Mouse (Mus musculus): Measurements from ENCODE around the gene Nktr.

Gene Nktr

GRCm38 (mm10) chr9:121762248-121762647 lies 43.3 kb downstream of the Nktr start:
- DNase-seq: no peak

- no peak for DNase-seq
These were observed 43.8 kb downstream of the Nktr start for GRCm38 (mm10) chr9:121762761-121763160.

GRCm38 (mm10) chr9:121763716-121764115 lies 44.7 kb downstream of the Nktr start:
- DNase-seq: no peak

GRCm38 (mm10) chr9:121765166-121765855 lies 46.3 kb downstream of the Nktr start:
- DNase-seq: no peak

GRCm38 (mm10) chr9:121772412-121772811 lies 53.4 kb downstream of the Nktr start:
- no peak for DNase-seq

GRCm38 (mm10) chr9:121775951-121776350 lies 57.0 kb downstream of the Nktr start:
- no peak for DNase-seq

GRCm38 (mm10) chr9:121776511-121776910 lies 57.5 kb downstream of the Nktr start:
- peak; percentile 82 for DNase-seq

GRCm38 (mm10) chr9:121777484-121778065 lies 58.6 kb downstream of the Nktr start, which contains the start of gene Klhl40:
Gene Klhl40 (plus strand): TSS chr9:121777607.
- peak; percentile 78 for DNase-seq

GRCm38 (mm10) chr9:121778066-121778624 lies 59.2 kb downstream of the Nktr start:
- peak; percentile 88 for DNase-seq

- no peak for DNase-seq
These were observed 65.8 kb downstream of the Nktr start for GRCm38 (mm10) chr9:121784801-121785200.

GRCm38 (mm10) chr9:121785261-121785660 lies 66.3 kb downstream of the Nktr start:
- DNase-seq: no peak

GRCm38 (mm10) chr9:121786359-121786758 lies 67.4 kb downstream of the Nktr start:
- no peak for DNase-seq

GRCm38 (mm10) chr9:121791206-121791605 lies 72.2 kb downstream of the Nktr start:
- DNase-seq: peak; percentile 65

GRCm38 (mm10) chr9:121791757-121792521 lies 73.0 kb downstream of the Nktr start, which contains the start of gene Hhatl:
Gene Hhatl (minus strand): TSS chr9:121792507.
- DNase-seq: peak; percentile 53

GRCm38 (mm10) chr9:121794972-121795539 lies 76.1 kb downstream of the Nktr start:
- DNase-seq: no peak

- DNase-seq: no peak
These were observed 78.8 kb downstream of the Nktr start for GRCm38 (mm10) chr9:121797722-121798121.

- no peak for DNase-seq
These were observed 80.0 kb downstream of the Nktr start for GRCm38 (mm10) chr9:121798887-121799520.

GRCm38 (mm10) chr9:121802747-121803146 lies 83.8 kb downstream of the Nktr start:
- DNase-seq: no peak
